Mouse (Mus musculus) erythroblast, embryonic 14.5 days (primary cell): ENCODE data around the gene Alg12.

Source experiments
- GATA1 ChIP-seq: IDR thresholded peaks from 2 replicates; pipeline ENCODE4 v1.6.1; 2012; ENCODE audit warnings: low read length, inconsistent platforms, mixed read lengths
- TAL1 ChIP-seq: IDR thresholded peaks from 3 replicates; pipeline ENCODE4 v1.6.1; 2012; ENCODE audit warnings: low read length, inconsistent platforms, mixed read lengths

- peak; percentile 78 for TF ChIP-seq TAL1
- TF ChIP-seq GATA1 = peak; percentile 83
These were observed 57.6 kb downstream of the Alg12 start for GRCm38 (mm10) chr15:88761551-88761950.
